Mouse (Mus musculus) CH12F3 (cell line): ENCODE data around the gene Trub2.

ENCODE experiments used
- in situ Hi-C: fragments of 300-500 bp; cut with MboI; formaldehyde crosslinking; loops from 2 replicates; pipeline ENCODE4 v1.14.3; 2020; ENCODE audit warnings: low sequenced_read_pairs

Gene Trub2

GRCm38 (mm10) chr2:29731545-29731944 is 56.8 kb downstream of the Trub2 start:
- in situ Hi-C loops = no loop called here

- in situ Hi-C loops = no loop called here
Observed at GRCm38 (mm10) chr2:29729500-29729899, 58.8 kb downstream of the Trub2 start.

GRCm38 (mm10) chr2:29724664-29725365 is 63.5 kb downstream of the Trub2 start:
- in situ Hi-C loops = no loop called here

GRCm38 (mm10) chr2:29723132-29723531 is 65.2 kb downstream of the Trub2 start:
- in situ Hi-C loops = no loop called here

- in situ Hi-C loops = no loop called here
Observed at GRCm38 (mm10) chr2:29718581-29718980, 69.7 kb downstream of the Trub2 start.

- in situ Hi-C loops = no loop called here
Observed at GRCm38 (mm10) chr2:29716691-29717090, 71.6 kb downstream of the Trub2 start.

GRCm38 (mm10) chr2:29716143-29716542 is 72.2 kb downstream of the Trub2 start:
- in situ Hi-C loops = no loop called here

- in situ Hi-C loops = no loop called here
Observed at GRCm38 (mm10) chr2:29714127-29714526, 74.2 kb downstream of the Trub2 start.

GRCm38 (mm10) chr2:29713501-29713900 is 74.8 kb downstream of the Trub2 start:
- in situ Hi-C loops = no loop called here

GRCm38 (mm10) chr2:29711877-29712276 is 76.4 kb downstream of the Trub2 start:
- in situ Hi-C loops = no loop called here
